Mouse (Mus musculus): ENCODE measurements around the gene Armc8. TPM values are rescaled to one million over a fixed set of nuclear protein-coding genes. Genes with fewer than 3 reads are reported as not detected.
A peak's percentile ranks its signal among the peaks of the same experiment; 100 is the strongest.

The Armc8 gene
- polyA plus RNA-seq, 1 experiment from 2014 or later: 30.5 TPM

GRCm38 (mm10) chr9:99458529-99459208 lies 110.0 kb downstream of the Armc8 start:
- 49% methylated on average over 12 of the region's 12 CpGs for WGBS
- Histone ChIP-seq H3K9me3 (replicated peaks) (no peaks in the 10 kb centered on the region), H3K27ac (replicated peaks) (no peak overlapping the region)

GRCm38 (mm10) chr9:99454211-99454610 lies 114.5 kb downstream of the Armc8 start:
- Histone ChIP-seq H3K4me1 (peaks cover 8% of the 10 kb centered on the region), H3K27me3 (ENCODE audit: low read depth, poor library complexity, severe bottlenecking) (peaks cover 17% of the 10 kb centered on the region)
- WGBS: 87% methylated on average over 4 of the region's 4 CpGs

More at GRCm38 (mm10) chr9:99458529-99459208, 110.0 kb downstream of the Armc8 start:
- Histone ChIP-seq H3K4me1 (no peaks in the 10 kb centered on the region), H3K27me3 (ENCODE audit: low read depth, poor library complexity, severe bottlenecking) (no peaks in the 10 kb centered on the region), H3K36me3 (no peaks in the 10 kb centered on the region), H3K4me3 (no peak overlapping the region)
- peak; percentile 60 for DNase-seq (ENCODE audit: low spot score)

DNA sequence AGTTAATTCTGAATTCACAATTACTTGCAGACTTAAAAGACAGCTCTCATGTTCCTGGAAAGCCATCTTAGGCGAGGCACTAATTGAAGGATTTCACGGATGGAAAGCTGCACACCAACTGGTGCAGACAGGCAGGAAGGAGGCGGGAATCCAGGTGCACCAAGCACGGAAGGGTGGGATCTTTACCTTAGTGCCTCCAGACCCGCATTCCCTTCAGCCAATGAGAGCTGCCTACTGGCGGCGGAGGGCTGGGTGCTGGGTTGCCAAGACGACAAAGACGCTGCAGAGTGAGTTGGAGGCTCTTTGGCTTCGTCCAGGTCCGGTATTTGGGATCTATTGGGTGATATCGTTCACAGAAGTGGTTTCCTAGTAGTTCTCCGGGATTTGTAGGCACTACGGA lies 117.5 kb downstream of the Armc8 start, which contains the start of gene Nme9:
Gene Nme9, plus strand, starts transcription at position 315 of the 400 bp plus-strand sequence.
- Histone ChIP-seq H3K27ac (replicated peaks) (no peak within 1 kb of the TSS), H3K27me3 (ENCODE audit: low read depth, poor library complexity, severe bottlenecking) (peaks cover 17% of the 10 kb centered on the region), H3K36me3 (no peaks in the 10 kb centered on the region), H3K4me1 (peaks cover 8% of the 10 kb centered on the region), H3K9me3 (replicated peaks) (no peaks in the 10 kb centered on the region), H3K4me3 (0 out of 2 replicates have a peak within 1 kb of the TSS, but pooled peaks have one; percentile 4)
- peak; percentile 27 for DNase-seq (ENCODE audit: low spot score)
- 8% methylated on average over 14 of the region's 14 CpGs for WGBS

More at GRCm38 (mm10) chr9:99454211-99454610, 114.5 kb downstream of the Armc8 start:
- Histone ChIP-seq H3K27ac (replicated peaks) (no peak overlapping the region), H3K4me3 (no peak overlapping the region), H3K36me3 (no peaks in the 10 kb centered on the region), H3K9me3 (replicated peaks) (no peaks in the 10 kb centered on the region)
- DNase-seq (ENCODE audit: low spot score): no peak

GRCm38 (mm10) chr9:99449886-99450647 lies 118.6 kb downstream of the Armc8 start:
- WGBS: 46% methylated on average over 9 of the region's 9 CpGs
- Histone ChIP-seq H3K27me3 (ENCODE audit: low read depth, poor library complexity, severe bottlenecking) (peaks cover 17% of the 10 kb centered on the region), H3K4me1 (peaks cover 8% of the 10 kb centered on the region), H3K9me3 (replicated peaks) (no peaks in the 10 kb centered on the region), H3K4me3 (no peak overlapping the region), H3K27ac (replicated peaks) (no peak overlapping the region), H3K36me3 (no peaks in the 10 kb centered on the region)
- DNase-seq (ENCODE audit: low spot score): no peak

- no peak overlapping the region for H3K27ac ChIP-seq (replicated peaks)
- DNase-seq (ENCODE audit: low spot score): no peak
- no peak overlapping the region for H3K4me3 ChIP-seq
- H3K4me1 ChIP-seq: peaks cover 12% of the 10 kb centered on the region
- H3K36me3 ChIP-seq: no peaks in the 10 kb centered on the region
- 87% methylated on average over 3 of the region's 3 CpGs for WGBS
- no peaks in the 10 kb centered on the region for H3K9me3 ChIP-seq (replicated peaks)
- H3K27me3 ChIP-seq (ENCODE audit: low read depth, poor library complexity, severe bottlenecking): peaks cover 14% of the 10 kb centered on the region
Observed at GRCm38 (mm10) chr9:99447323-99447722, 121.4 kb downstream of the Armc8 start.

- Histone ChIP-seq H3K36me3 (no peaks in the 10 kb centered on the region), H3K9me3 (replicated peaks) (no peaks in the 10 kb centered on the region), H3K27ac (replicated peaks) (no peak overlapping the region), H3K4me3 (no peak overlapping the region), H3K27me3 (ENCODE audit: low read depth, poor library complexity, severe bottlenecking) (peaks cover 3% of the 10 kb centered on the region), H3K4me1 (peaks cover 6% of the 10 kb centered on the region)
- no peak for DNase-seq (ENCODE audit: low spot score)
Observed at GRCm38 (mm10) chr9:99446259-99446658, 122.4 kb downstream of the Armc8 start.

DNA sequence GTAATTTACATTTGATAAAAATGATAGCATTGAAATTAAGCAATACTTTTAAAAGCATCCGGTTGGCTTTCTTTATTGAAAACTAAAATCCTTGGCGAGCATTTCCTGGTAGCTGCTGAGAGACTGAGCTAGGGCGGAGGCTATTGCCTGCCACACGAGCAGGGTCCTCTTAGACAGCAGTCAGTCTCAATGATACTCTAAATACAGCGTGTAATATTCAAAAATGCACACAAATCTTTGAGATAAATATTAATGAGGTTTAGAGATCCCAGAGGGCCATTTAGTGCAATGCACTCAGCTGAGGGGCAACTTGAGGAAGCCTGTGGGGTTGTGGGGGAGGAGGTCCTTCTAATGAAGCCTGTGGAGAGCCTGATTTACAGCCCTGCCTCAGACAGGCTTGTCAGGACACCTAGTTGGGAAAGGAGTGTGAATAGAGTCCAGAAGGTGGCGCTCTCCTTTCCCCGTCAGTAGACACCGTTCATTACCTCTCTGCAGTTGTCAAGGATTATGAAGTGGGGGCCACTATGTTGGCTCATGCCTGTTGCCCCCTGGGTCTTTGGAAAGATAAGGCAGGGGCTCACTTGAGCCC lies 124.0 kb downstream of the Armc8 start:
- no peak overlapping the region for H3K27ac ChIP-seq (replicated peaks)
- H3K9me3 ChIP-seq (replicated peaks): no peaks in the 10 kb centered on the region
- H3K36me3 ChIP-seq: no peaks in the 10 kb centered on the region
- 0 out of 2 replicates have a peak, but pooled peaks cover under 1% of the 10 kb centered on the region for H3K27me3 ChIP-seq (ENCODE audit: low read depth, poor library complexity, severe bottlenecking)
- H3K4me3 ChIP-seq: no peak overlapping the region
- peak; percentile 22 for DNase-seq (ENCODE audit: low spot score)
- 45% methylated on average over 8 of the region's 8 CpGs for WGBS
- peaks cover 3% of the 10 kb centered on the region; the same call in 1 of the 2 replicates for H3K4me1 ChIP-seq

DNA sequence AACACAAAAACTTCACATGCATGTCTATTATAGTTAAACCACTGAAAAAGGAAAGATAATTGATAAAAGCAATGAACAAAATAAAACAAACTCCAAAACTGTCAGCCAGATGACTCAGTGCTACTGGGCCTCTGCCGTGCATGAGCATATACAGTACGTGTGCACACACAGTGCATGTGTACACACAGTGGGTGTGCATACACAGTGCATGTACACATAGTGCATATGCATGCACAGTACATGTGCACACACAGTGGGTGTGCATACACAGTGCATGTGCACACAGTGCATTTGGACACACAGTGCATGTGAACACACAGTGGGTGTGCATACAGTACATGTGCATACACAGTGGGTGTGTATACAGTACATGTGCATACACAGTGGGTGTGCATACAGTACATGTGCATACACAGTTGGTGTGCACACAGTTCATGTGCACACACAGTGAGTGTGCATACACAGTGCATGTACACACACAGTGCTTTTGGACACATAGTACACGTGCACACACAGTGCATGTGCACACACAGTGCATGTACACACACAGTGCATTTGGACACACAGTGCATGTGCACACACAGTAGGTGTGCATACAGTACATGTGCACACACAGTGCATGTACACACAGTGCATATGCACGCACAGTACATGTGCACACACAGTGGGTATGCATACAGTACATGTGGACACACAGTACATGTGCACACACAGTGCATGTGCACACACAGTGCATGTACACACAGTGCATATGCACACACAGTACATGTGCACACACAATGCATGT lies 126.9 kb downstream of the Armc8 start:
- Histone ChIP-seq H3K9me3 (replicated peaks) (no peaks in the 10 kb centered on the region), H3K36me3 (no peaks in the 10 kb centered on the region), H3K4me3 (no peak overlapping the region), H3K27ac (replicated peaks) (no peak overlapping the region), H3K27me3 (ENCODE audit: low read depth, poor library complexity, severe bottlenecking) (peaks cover 29% of the 10 kb centered on the region), H3K4me1 (peaks cover 11% of the 10 kb centered on the region)
- no peak for DNase-seq (ENCODE audit: low spot score)
- WGBS: 94% methylated on average over 4 of the region's 4 CpGs

DNA sequence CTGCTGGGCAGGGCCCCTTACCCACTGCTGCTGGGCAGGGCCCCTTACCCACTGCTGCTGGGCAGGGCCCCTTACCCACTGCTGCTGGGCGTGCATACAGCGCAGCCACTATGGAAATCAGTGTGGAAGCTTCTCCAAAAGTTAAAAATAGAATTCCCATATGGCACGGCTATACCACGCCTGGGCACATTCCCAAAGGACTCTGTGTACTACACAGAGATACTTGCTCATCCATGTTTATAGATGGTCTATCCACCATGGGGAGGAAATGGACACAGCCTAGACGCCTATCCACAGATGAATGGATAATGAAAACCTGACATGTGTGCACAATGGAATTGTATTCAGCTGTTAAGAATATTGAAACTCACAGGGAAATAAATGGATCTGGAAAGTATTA lies 127.8 kb downstream of the Armc8 start:
- no peaks in the 10 kb centered on the region for H3K9me3 ChIP-seq (replicated peaks)
- no peaks in the 10 kb centered on the region for H3K36me3 ChIP-seq
- peaks cover 31% of the 10 kb centered on the region for H3K27me3 ChIP-seq (ENCODE audit: low read depth, poor library complexity, severe bottlenecking)
- peaks cover 17% of the 10 kb centered on the region for H3K4me1 ChIP-seq
- no peak for DNase-seq (ENCODE audit: low spot score)
- no peak overlapping the region for H3K27ac ChIP-seq (replicated peaks)
- H3K4me3 ChIP-seq: no peak overlapping the region
- 87% methylated on average over 5 of the region's 5 CpGs for WGBS

DNA sequence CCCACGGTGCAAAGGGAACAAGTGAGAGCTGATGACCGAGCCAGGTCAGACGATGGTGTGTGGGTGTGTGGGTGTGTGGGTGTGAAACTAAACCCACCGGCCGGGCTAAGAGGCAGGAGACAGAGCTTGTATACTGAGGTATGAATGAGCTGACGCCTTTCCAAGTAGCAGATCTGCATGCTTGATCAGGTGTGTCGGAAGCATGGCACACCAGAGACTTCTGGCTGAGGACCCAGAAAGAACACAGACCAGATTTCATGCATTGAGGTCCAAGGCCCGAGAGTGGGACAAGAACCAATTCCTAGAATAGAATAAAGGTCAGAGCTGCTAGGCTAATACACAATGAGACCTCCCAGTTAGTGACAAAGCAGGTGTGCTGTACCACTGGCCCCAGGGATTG lies 129.6 kb downstream of the Armc8 start:
- no peak for DNase-seq (ENCODE audit: low spot score)
- WGBS: 84% methylated on average over 8 of the region's 8 CpGs
- peaks cover 49% of the 10 kb centered on the region for H3K27me3 ChIP-seq (ENCODE audit: low read depth, poor library complexity, severe bottlenecking)
- H3K9me3 ChIP-seq (replicated peaks): no peaks in the 10 kb centered on the region
- peaks cover 32% of the 10 kb centered on the region for H3K4me1 ChIP-seq
- no peak overlapping the region for H3K27ac ChIP-seq (replicated peaks)
- H3K36me3 ChIP-seq: no peaks in the 10 kb centered on the region
- no peak overlapping the region for H3K4me3 ChIP-seq

DNA sequence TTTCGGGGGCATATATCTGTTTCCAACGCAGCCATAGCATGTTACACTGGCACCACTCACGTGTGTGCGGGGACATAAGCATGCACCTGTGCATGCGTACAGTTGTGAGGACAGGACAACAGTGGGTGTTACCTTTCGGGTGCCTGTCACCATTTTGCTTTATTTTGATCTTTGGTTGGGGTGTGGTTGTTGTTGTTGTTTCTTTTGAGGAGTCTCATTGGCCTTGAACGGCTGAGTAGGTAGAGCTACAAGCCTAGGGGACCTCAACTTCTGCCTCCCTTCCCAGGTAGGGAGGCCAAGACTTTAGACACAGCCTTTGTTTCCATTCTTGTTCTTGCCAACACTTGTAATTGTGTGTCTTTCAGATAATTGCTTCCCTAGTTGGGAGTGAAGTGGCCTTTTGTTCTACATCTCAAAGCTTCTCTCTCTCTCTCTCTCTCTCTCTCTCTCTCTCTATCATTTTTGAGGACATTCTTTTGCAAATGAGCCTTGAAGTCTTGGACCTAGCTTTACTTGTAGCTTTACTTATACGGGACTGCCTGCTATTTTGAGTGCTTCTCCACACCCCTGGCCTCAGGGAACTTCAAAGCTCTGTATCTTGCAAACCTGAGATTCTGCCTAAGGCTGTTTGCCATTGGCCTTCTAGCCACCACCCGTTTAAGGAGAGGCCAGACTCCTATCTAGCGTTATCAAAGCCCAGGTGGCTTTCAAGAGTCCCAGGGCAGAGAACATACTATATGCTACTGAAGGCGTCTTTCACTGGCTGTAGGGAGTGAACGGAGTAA lies 130.7 kb downstream of the Armc8 start:
- Histone ChIP-seq H3K36me3 (no peaks in the 10 kb centered on the region), H3K27ac (replicated peaks) (no peak overlapping the region), H3K9me3 (replicated peaks) (no peaks in the 10 kb centered on the region), H3K27me3 (ENCODE audit: low read depth, poor library complexity, severe bottlenecking) (peaks cover 49% of the 10 kb centered on the region), H3K4me1 (peaks cover 35% of the 10 kb centered on the region), H3K4me3 (no peak overlapping the region)
- DNase-seq (ENCODE audit: low spot score): no peak
- 86% methylated on average over 12 of the region's 12 CpGs for WGBS
